Mouse (Mus musculus) embryonic facial prominence, embryonic 13.5 days (tissue): ENCODE measurements around the gene Mlana. TPM values are rescaled to one million over a fixed set of nuclear protein-coding genes. Genes with fewer than 3 reads are reported as not detected.
A peak's percentile ranks its signal among the peaks of the same experiment; 100 is the strongest.

ENCODE experiments used
- ATAC-seq: fragments of 200-750 bp; cut with Nextera tagmentation; 2 replicates; pipeline ENCODE4 v1.8.0; 2017; ENCODE audit warnings: low read depth; ENCODE audit not compliant: insufficient number of reproducible peaks, insufficient read depth, low FRiP score, low TSS enrichment
- H3K27ac ChIP-seq: fragments of 300-500 bp; sonication (generic); 2 replicates; pipeline ENCODE4 v1.5.1; 2015; ENCODE audit warnings: moderate library complexity, mild to moderate bottlenecking, inconsistent platforms
- H3K27me3 ChIP-seq: fragments of 300-500 bp; sonication (generic); 2 replicates; pipeline ENCODE4 v1.6.1; 2015; ENCODE audit warnings: mild to moderate bottlenecking, inconsistent platforms
- H3K36me3 ChIP-seq: fragments of 300-500 bp; sonication (generic); 2 replicates; pipeline ENCODE4 v1.6.1; 2015; ENCODE audit warnings: mild to moderate bottlenecking, inconsistent platforms
- H3K4me1 ChIP-seq: fragments of 300-500 bp; sonication (generic); 2 replicates; pipeline ENCODE4 v1.6.1; 2015; ENCODE audit warnings: inconsistent platforms
- H3K4me2 ChIP-seq: fragments of 300-500 bp; sonication (generic); 2 replicates; pipeline ENCODE4 v1.6.1; 2015; ENCODE audit warnings: moderate library complexity, mild to moderate bottlenecking, inconsistent platforms
- H3K4me3 ChIP-seq: fragments of 300-500 bp; sonication (generic); 2 replicates; pipeline ENCODE4 v1.5.1; 2015; ENCODE audit warnings: mild to moderate bottlenecking, inconsistent platforms
- H3K9ac ChIP-seq: fragments of 300-500 bp; sonication (generic); 2 replicates; pipeline ENCODE4 v1.6.1; 2015; ENCODE audit warnings: mild to moderate bottlenecking, inconsistent platforms
- H3K9me3 ChIP-seq: fragments of 300-500 bp; sonication (generic); 2 replicates; pipeline ENCODE4 v1.6.1; 2016; ENCODE audit warnings: inconsistent platforms
- WGBS: fragments of 180-500 bp; shearing (Covaris S2); methylation state at CpG from one replicate; pipeline ENCODE4 v1.1.7; 2015; ENCODE audit warnings: mixed read lengths; 5-methylcytosine and 5-hydroxymethylcytosine counted together
- polyA plus RNA-seq: library from polyadenylated mRNA; unstranded; fragments of >200 nt; fragmentation: Nextera tagmentation; extraction: Ambion mirVana; gene quantifications from 2 replicates; pipeline ENCODE4 v1.2.1, GENCODE M21; 2015

Mlana gene
- 1.4 and 1.7 TPM in 2 replicates for polyA plus RNA-seq

- Histone ChIP-seq H3K4me3 (no peak within 1 kb of the TSS), H3K27ac (no peak within 1 kb of the TSS), H3K9ac (no peak within 1 kb of the TSS), H3K4me1 (0 out of 2 replicates have a peak, but pooled peaks cover 2% of the 10 kb centered on the region), H3K36me3 (no peaks in the 10 kb centered on the region), H3K4me2 (no peak within 1 kb of the TSS), H3K27me3 (no peaks in the 10 kb centered on the region), H3K9me3 (no peaks in the 10 kb centered on the region)
- WGBS, result 48% methylated on average over 3 of the region's 3 CpGs
- ATAC-seq, result no peak
Measured at GRCm38 (mm10) chr19:29697245-29697874, at the start of gene Mlana. Gene Mlana, plus strand, starts transcription at chr19:29697824.

- Histone ChIP-seq H3K9ac (no peak overlapping the region; the same call in 1 of the 2 replicates), H3K4me2 (peak overlapping the region; percentile 60)
- WGBS, result 33% methylated on average over 4 of the region's 4 CpGs
Measured at GRCm38 (mm10) chr19:29648550-29648914, 49.1 kb upstream of the Mlana start.

GRCm38 (mm10) chr19:29649683-29650082 lies 47.9 kb upstream of the Mlana start:
- Histone ChIP-seq H3K27me3 (no peaks in the 10 kb centered on the region), H3K4me1 (peaks cover 16% of the 10 kb centered on the region), H3K9me3 (peaks cover 3% of the 10 kb centered on the region; the same call in 1 of the 2 replicates), H3K4me2 (no peak overlapping the region), H3K4me3 (no peak overlapping the region), H3K36me3 (peaks cover 8% of the 10 kb centered on the region), H3K9ac (no peak overlapping the region), H3K27ac (no peak overlapping the region)
- no peak for ATAC-seq
- 76% methylated on average over 1 of the region's 1 CpGs for WGBS

More at GRCm38 (mm10) chr19:29648550-29648914, 49.1 kb upstream of the Mlana start:
- Histone ChIP-seq H3K27ac (no peak overlapping the region), H3K9me3 (peaks cover 3% of the 10 kb centered on the region; the same call in 1 of the 2 replicates), H3K4me1 (peaks cover 12% of the 10 kb centered on the region), H3K4me3 (peak overlapping the region; percentile 86), H3K27me3 (no peaks in the 10 kb centered on the region), H3K36me3 (peaks cover 9% of the 10 kb centered on the region)
- no peak for ATAC-seq

- Histone ChIP-seq H3K4me2 (no peak overlapping the region), H3K27ac (no peak overlapping the region), H3K9ac (no peak overlapping the region), H3K36me3 (no peaks in the 10 kb centered on the region), H3K9me3 (no peaks in the 10 kb centered on the region), H3K4me1 (peaks cover 11% of the 10 kb centered on the region; the same call in 1 of the 2 replicates), H3K27me3 (no peaks in the 10 kb centered on the region), H3K4me3 (no peak overlapping the region)
- ATAC-seq, result no peak
- 58% methylated on average over 9 of the region's 9 CpGs for WGBS
Measured at GRCm38 (mm10) chr19:29653768-29654265, 43.8 kb upstream of the Mlana start.

GRCm38 (mm10) chr19:29655148-29655547 lies 42.5 kb upstream of the Mlana start:
- no peak overlapping the region for H3K4me2 ChIP-seq
- peaks cover 11% of the 10 kb centered on the region; the same call in 1 of the 2 replicates for H3K4me1 ChIP-seq
- WGBS, result 58% methylated on average over 6 of the region's 6 CpGs
- no peak overlapping the region for H3K9ac ChIP-seq
- H3K27ac ChIP-seq, result 0 out of 2 replicates have a peak overlapping the region, but pooled peaks have one; percentile 34
- H3K9me3 ChIP-seq, result no peaks in the 10 kb centered on the region
- no peaks in the 10 kb centered on the region for H3K27me3 ChIP-seq
- H3K36me3 ChIP-seq, result no peaks in the 10 kb centered on the region
- ATAC-seq, result no peak
- H3K4me3 ChIP-seq, result no peak overlapping the region

- ATAC-seq, result no peak
- Histone ChIP-seq H3K27me3 (no peaks in the 10 kb centered on the region), H3K4me1 (peaks cover 11% of the 10 kb centered on the region; the same call in 1 of the 2 replicates), H3K36me3 (no peaks in the 10 kb centered on the region), H3K9me3 (no peaks in the 10 kb centered on the region), H3K9ac (no peak overlapping the region), H3K27ac (no peak overlapping the region), H3K4me2 (no peak overlapping the region), H3K4me3 (no peak overlapping the region)
- WGBS, result 78% methylated on average over 4 of the region's 4 CpGs
Measured at GRCm38 (mm10) chr19:29656029-29656428, 41.6 kb upstream of the Mlana start.

GRCm38 (mm10) chr19:29656620-29657019 lies 41.0 kb upstream of the Mlana start:
- H3K4me3 ChIP-seq, result no peak overlapping the region
- H3K4me1 ChIP-seq, result peaks cover 11% of the 10 kb centered on the region; the same call in 1 of the 2 replicates
- H3K27me3 ChIP-seq, result no peaks in the 10 kb centered on the region
- H3K4me2 ChIP-seq, result no peak overlapping the region
- no peaks in the 10 kb centered on the region for H3K36me3 ChIP-seq
- no peak for ATAC-seq
- 65% methylated on average over 5 of the region's 5 CpGs for WGBS
- H3K27ac ChIP-seq, result 0 out of 2 replicates have a peak overlapping the region, but pooled peaks have one; percentile 13
- H3K9ac ChIP-seq, result no peak overlapping the region
- H3K9me3 ChIP-seq, result no peaks in the 10 kb centered on the region

- Histone ChIP-seq H3K36me3 (no peaks in the 10 kb centered on the region), H3K4me2 (no peak overlapping the region), H3K4me1 (peaks cover 11% of the 10 kb centered on the region; the same call in 1 of the 2 replicates), H3K9ac (no peak overlapping the region), H3K4me3 (no peak overlapping the region), H3K9me3 (no peaks in the 10 kb centered on the region), H3K27me3 (no peaks in the 10 kb centered on the region), H3K27ac (no peak overlapping the region)
- no peak for ATAC-seq
- WGBS, result 48% methylated on average over 3 of the region's 3 CpGs
Measured at GRCm38 (mm10) chr19:29657033-29657432, 40.6 kb upstream of the Mlana start.

GRCm38 (mm10) chr19:29657558-29657957 lies 40.1 kb upstream of the Mlana start:
- Histone ChIP-seq H3K9ac (no peak overlapping the region), H3K4me1 (peaks cover 11% of the 10 kb centered on the region; the same call in 1 of the 2 replicates), H3K27ac (no peak overlapping the region), H3K4me3 (no peak overlapping the region), H3K9me3 (no peaks in the 10 kb centered on the region), H3K36me3 (no peaks in the 10 kb centered on the region), H3K4me2 (no peak overlapping the region), H3K27me3 (no peaks in the 10 kb centered on the region)
- WGBS, result 89% methylated on average over 2 of the region's 2 CpGs
- no peak for ATAC-seq

- Histone ChIP-seq H3K9me3 (no peaks in the 10 kb centered on the region), H3K36me3 (no peaks in the 10 kb centered on the region), H3K4me1 (peaks cover 5% of the 10 kb centered on the region; the same call in 1 of the 2 replicates), H3K9ac (no peak overlapping the region), H3K4me2 (no peak overlapping the region), H3K27ac (no peak overlapping the region), H3K27me3 (no peaks in the 10 kb centered on the region), H3K4me3 (no peak overlapping the region)
- no peak for ATAC-seq
- WGBS, result 87% methylated on average over 4 of the region's 4 CpGs
Measured at GRCm38 (mm10) chr19:29658836-29659235, 38.8 kb upstream of the Mlana start.

- 34% methylated on average over 6 of the region's 6 CpGs for WGBS
Measured at GRCm38 (mm10) chr19:29659705-29660104, 37.9 kb upstream of the Mlana start.

More at GRCm38 (mm10) chr19:29659705-29660104, 37.9 kb upstream of the Mlana start:
- no peak overlapping the region for H3K9ac ChIP-seq
- H3K27ac ChIP-seq, result no peak overlapping the region
- no peak for ATAC-seq
- peaks cover 4% of the 10 kb centered on the region; the same call in 1 of the 2 replicates for H3K4me1 ChIP-seq
- no peaks in the 10 kb centered on the region for H3K27me3 ChIP-seq
- no peaks in the 10 kb centered on the region for H3K9me3 ChIP-seq
- H3K4me3 ChIP-seq, result no peak overlapping the region
- no peak overlapping the region for H3K4me2 ChIP-seq
- H3K36me3 ChIP-seq, result no peaks in the 10 kb centered on the region
